Comparison of ENCODE assay signal across 18 mouse cellular contexts in the genomic region with DNA sequence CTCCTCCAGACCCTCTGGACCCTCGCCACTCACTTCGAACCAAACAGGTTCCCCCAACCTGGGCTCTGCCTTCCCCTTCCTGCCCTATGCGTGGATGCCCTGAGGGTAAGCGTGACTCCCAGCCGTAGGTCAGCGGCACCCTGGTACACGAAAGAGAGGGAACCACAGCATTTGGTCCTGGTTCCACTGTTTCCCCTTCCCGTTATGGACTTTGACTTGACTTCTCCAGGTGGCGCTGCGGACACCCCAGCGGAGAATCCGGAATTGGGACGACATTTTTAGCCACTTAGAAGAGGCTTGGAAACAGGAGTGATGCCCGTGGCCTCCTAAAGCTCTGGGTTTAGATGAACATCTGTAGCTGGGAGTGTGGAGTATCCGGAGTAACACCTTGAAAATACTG. TPM values are rescaled to one million over a fixed set of nuclear protein-coding genes. Genes with fewer than 3 reads are reported as not detected.
DNase-seq lines count a peak whose midpoint lies in the region; ATAC-seq lines count a peak whose summit lies in the region.
"Had no signal": no experiment of that assay in that cellular context is flagged by ENCODE, and none has a peak within 500 bp of the region (broad histone marks: within the 10 kb centered on the region; RNA-seq: fewer than 3 reads in every experiment).

No protein-coding gene starts in this region.

- no peak for ATAC-seq in heart, embryonic 14.5 days (ENCODE audit: insufficient number of reproducible peaks, insufficient read depth, low FRiP score, low read depth)
- no peak for ATAC-seq in kidney, embryonic 15.5 days (replicated peaks; ENCODE audit: low FRiP score)
- ATAC-seq in kidney, embryonic 14.5 days (ENCODE audit: low FRiP score, low TSS enrichment), result no peak
- ATAC-seq in granulocyte monocyte progenitor cell, adult 5-6 weeks (replicated peaks; ENCODE audit: poor library complexity, severe bottlenecking), result peak; percentile 48
- ATAC-seq: hindbrain, postnatal 0 days; intestine, embryonic 15.5 days; midbrain, embryonic 13.5 days had no signal

- H3K4me3 ChIP-seq in heart, embryonic 14.5 days (ENCODE audit: control insufficient read depth in 1 of 2, insufficient read depth in 1 of 2, low read depth in 1 of 2, low read length in 2 of 2), result no peak overlapping the region
- H3K4me3 ChIP-seq in kidney, embryonic 15.5 days (replicated peaks), result no peak overlapping the region
- H3K4me3 ChIP-seq in kidney, embryonic 14.5 days (ENCODE audit: low read length), result no peak overlapping the region
- H3K4me3 ChIP-seq: embryonic facial prominence, embryonic 13.5 days; forebrain, embryonic 10.5 days; hindbrain, embryonic 12.5 days; intestine, embryonic 15.5 days; midbrain, embryonic 13.5 days; neural tube, embryonic 13.5 days had no signal

- no peaks in the 10 kb centered on the region for H3K4me1 ChIP-seq in heart, embryonic 14.5 days (ENCODE audit: control insufficient read depth in 2 of 2, insufficient read depth in 2 of 2, low read length in 2 of 2)
- H3K4me1 ChIP-seq in kidney, embryonic 15.5 days, result no peaks in the 10 kb centered on the region
- H3K4me1 ChIP-seq in kidney, embryonic 14.5 days (ENCODE audit: control insufficient read depth, insufficient read depth, low read length), result no peaks in the 10 kb centered on the region
- H3K4me1 ChIP-seq: embryonic facial prominence, embryonic 13.5 days; intestine, embryonic 15.5 days had no signal

- peak overlapping the region; percentile 4; the same call in 1 of the 2 replicates for H3K4me2 ChIP-seq in heart, embryonic 14.5 days (ENCODE audit: low read length)
- peak overlapping the region; percentile 21; the same call in 1 of the 2 replicates for H3K4me2 ChIP-seq in kidney, embryonic 15.5 days
- no peak overlapping the region for H3K4me2 ChIP-seq in kidney, embryonic 14.5 days (replicated peaks; ENCODE audit: low read depth, low read length)
- H3K4me2 ChIP-seq: embryonic facial prominence, embryonic 13.5 days; hindbrain, embryonic 12.5 days; intestine, embryonic 15.5 days; midbrain, embryonic 13.5 days; neural tube, embryonic 13.5 days had no signal

- no peaks in the 10 kb centered on the region for H3K9me3 ChIP-seq in heart, embryonic 14.5 days (ENCODE audit: control insufficient read depth, low read length)
- no peaks in the 10 kb centered on the region for H3K9me3 ChIP-seq in kidney, embryonic 15.5 days (replicated peaks)
- H3K9me3 ChIP-seq in kidney, embryonic 14.5 days (ENCODE audit: control insufficient read depth, low read length), result no peaks in the 10 kb centered on the region
- H3K9me3 ChIP-seq: embryonic facial prominence, embryonic 13.5 days; forebrain, embryonic 10.5 days; G1E; hindbrain, embryonic 12.5 days; intestine, embryonic 15.5 days; midbrain, embryonic 13.5 days; neural tube, embryonic 13.5 days had no signal

- no peaks in the 10 kb centered on the region for H3K36me3 ChIP-seq in heart, embryonic 14.5 days (ENCODE audit: control insufficient read depth, insufficient read depth, low read length)
- no peaks in the 10 kb centered on the region for H3K36me3 ChIP-seq in kidney, embryonic 15.5 days
- no peaks in the 10 kb centered on the region for H3K36me3 ChIP-seq in kidney, embryonic 14.5 days (ENCODE audit: control insufficient read depth, insufficient read depth, low read length)
- H3K36me3 ChIP-seq: embryonic facial prominence, embryonic 13.5 days; forebrain, embryonic 10.5 days; G1E; hindbrain, embryonic 12.5 days; intestine, embryonic 15.5 days; midbrain, embryonic 13.5 days; neural tube, embryonic 13.5 days had no signal

- H3K27me3 ChIP-seq in heart, embryonic 14.5 days (ENCODE audit: control insufficient read depth, insufficient read depth, low read length), result peaks cover 4% of the 10 kb centered on the region
- H3K27me3 ChIP-seq in kidney, embryonic 15.5 days, result peaks cover 21% of the 10 kb centered on the region
- H3K27me3 ChIP-seq in kidney, embryonic 14.5 days (ENCODE audit: control insufficient read depth, insufficient read depth, low read length), result peaks cover 6% of the 10 kb centered on the region; the same call in 1 of the 2 replicates
- H3K27me3 ChIP-seq: CH12.LX had no signal

- intact Hi-C loops in heart, postnatal 25 days (cut with DNase I), result loop anchor here (1.0 kb wide), 1 partner anchor 105 kb away; no protein-coding TSS in a partner anchor

- no peak overlapping the region for H3K9ac ChIP-seq in heart, embryonic 14.5 days (ENCODE audit: low read length)
- no peak overlapping the region for H3K9ac ChIP-seq in kidney, embryonic 15.5 days
- no peak overlapping the region for H3K9ac ChIP-seq in kidney, embryonic 14.5 days (ENCODE audit: low read depth, low read length)
- H3K9ac ChIP-seq: embryonic facial prominence, embryonic 13.5 days; hindbrain, embryonic 12.5 days; intestine, embryonic 15.5 days; liver, embryonic 14.5 days; midbrain, embryonic 13.5 days; neural tube, embryonic 13.5 days had no signal

- 48% methylated on average over 15 of the region's 15 CpGs for WGBS in heart, embryonic 14.5 days
- 41% methylated on average over 15 of the region's 15 CpGs for WGBS in kidney, embryonic 15.5 days
- WGBS in kidney, embryonic 14.5 days, result 52% methylated on average over 15 of the region's 15 CpGs

- no peak overlapping the region for H3K27ac ChIP-seq in heart, embryonic 14.5 days (replicated peaks in 1 of 2; ENCODE audit: control insufficient read depth in 1 of 2, insufficient read depth in 1 of 2, low read depth in 2 of 2, low read length in 2 of 2)
- no peak overlapping the region for H3K27ac ChIP-seq in kidney, embryonic 15.5 days
- no peak overlapping the region for H3K27ac ChIP-seq in kidney, embryonic 14.5 days (ENCODE audit: low read depth, low read length)
- H3K27ac ChIP-seq: embryonic facial prominence, embryonic 13.5 days; forebrain, embryonic 10.5 days; hindbrain, embryonic 12.5 days; hindbrain, postnatal 0 days; intestine, embryonic 15.5 days; liver, embryonic 14.5 days; midbrain, embryonic 13.5 days; neural tube, embryonic 13.5 days had no signal

- DNase-seq in cerebellum, adult 9-10 months, result peak; percentile 25
- no peak for DNase-seq in cerebellum, postnatal 10 days
- DNase-seq in heart, postnatal 25 days (ENCODE audit: low spot score), result no peak
- no peak for DNase-seq in adipocyte (ENCODE audit: low spot score)

RNA-seq across cellular contexts. Expression of a gene that starts 15.3 kb away (rescaled TPM):
- polyA plus RNA-seq in heart, embryonic 14.5 days (2014; fragmentation: Nextera tagmentation; extraction: Ambion mirVana), result 4.7 and 5.5 TPM in 2 replicates
- total RNA-seq in heart, postnatal 25 days (2021), result 10 to 100 TPM in 1 of 2 experiments, 1 to 10 TPM in 1; 9.3 to 17.0 TPM
- polyA plus RNA-seq in kidney, embryonic 15.5 days (2015; fragmentation: Nextera tagmentation; extraction: Ambion mirVana), result 6.2 and 6.4 TPM in 2 replicates
- 4.0 and 4.7 TPM in 2 replicates for polyA plus RNA-seq in kidney, embryonic 14.5 days (2014; fragmentation: Nextera tagmentation; extraction: Ambion mirVana)
- 1.4 and 1.7 TPM in 2 replicates for total RNA-seq in granulocyte monocyte progenitor cell, adult 5-6 weeks (2014; fragmentation: Nextera tagmentation)
- total RNA-seq in granulocyte monocyte progenitor cell, adult 5-6 weeks (2017), result 0.62 and 1.6 TPM in 2 replicates
